Mouse (Mus musculus) adrenal gland, postnatal 0 days (tissue): ENCODE measurements around the gene Galk1. TPM values are rescaled to one million over a fixed set of nuclear protein-coding genes. Genes with fewer than 3 reads are reported as not detected.

ENCODE experiments used
- polyA plus RNA-seq: library from polyadenylated mRNA; unstranded; fragments of >200 nt; fragmentation: Nextera tagmentation; extraction: Ambion mirVana; gene quantifications from 2 replicates; pipeline ENCODE4 v1.2.1, GENCODE M21; 2015

The Galk1 gene
- polyA plus RNA-seq = 111 and 122 TPM in 2 replicates

GRCm38 (mm10) chr11:116012262-116012947, at the start of gene Galk1:
Galk1 (minus strand) TSS chr11:116012719.

GRCm38 (mm10) chr11:116030088-116030897, 17.8 kb upstream of the Galk1 start, which contains the start of gene Unk:
Unk (plus strand) TSS chr11:116030322.

GRCm38 (mm10) chr11:116027756-116028155, 15.2 kb upstream of the Galk1 start, which contains the start of gene H3f3b:
H3f3b (minus strand) TSS chr11:116027962.

GRCm38 (mm10) chr11:115974309-115975082, 38.0 kb downstream of the Galk1 start, which contains the start of gene Itgb4:
Itgb4 (plus strand) TSS chr11:115974709.

Other genes starting within 250 kb of the Galk1 start
- 11.3 and 18.4 TPM in 2 replicates for gene Tmem94, start 247.3 kb downstream of the Galk1 start, polyA plus RNA-seq
- gene Caskin2, start 199.1 kb downstream of the Galk1 start, polyA plus RNA-seq = 10.1 and 12.8 TPM in 2 replicates
- 15.9 and 20.0 TPM in 2 replicates for gene Tsen54, start 198.0 kb downstream of the Galk1 start, polyA plus RNA-seq
- 4.5 and 6.5 TPM in 2 replicates for gene Llgl2, start 188.7 kb downstream of the Galk1 start, polyA plus RNA-seq
- gene Myo15b, start 154.3 kb downstream of the Galk1 start, polyA plus RNA-seq = 0.32 and 1.4 TPM in 2 replicates
- gene Smim5, start 112.8 kb downstream of the Galk1 start, polyA plus RNA-seq = 6.9 and 8.5 TPM in 2 replicates
- gene Smim6, start 100.7 kb downstream of the Galk1 start, polyA plus RNA-seq = 1.3 and 1.4 TPM in 2 replicates
- 41.6 and 42.6 TPM in 2 replicates for gene Sap30bp, start 79.4 kb downstream of the Galk1 start, polyA plus RNA-seq
- 6.3 and 12.8 TPM in 2 replicates for gene Recql5, start 79.2 kb downstream of the Galk1 start, polyA plus RNA-seq
- gene Itgb4, start 38.0 kb downstream of the Galk1 start, polyA plus RNA-seq = 2.2 and 3.0 TPM in 2 replicates
- gene H3f3b, start 15.2 kb upstream of the Galk1 start, polyA plus RNA-seq = 1,269 and 1,294 TPM in 2 replicates
- gene Unk, start 17.6 kb upstream of the Galk1 start, polyA plus RNA-seq = 13.7 and 18.1 TPM in 2 replicates
- gene Unc13d, start 65.2 kb upstream of the Galk1 start, polyA plus RNA-seq = 2.0 TPM in 2 replicates
- gene Wbp2, start 74.3 kb upstream of the Galk1 start, polyA plus RNA-seq = 123 and 155 TPM in 2 replicates
- 23.7 and 29.6 TPM in 2 replicates for gene Trim47, start 114.5 kb upstream of the Galk1 start, polyA plus RNA-seq
- 3.2 and 3.5 TPM in 2 replicates for gene Trim65, start 118.4 kb upstream of the Galk1 start, polyA plus RNA-seq
- gene Mrpl38, start 126.1 kb upstream of the Galk1 start, polyA plus RNA-seq = 52.3 and 86.2 TPM in 2 replicates
- 12.9 and 18.1 TPM in 2 replicates for gene Fbf1, start 155.4 kb upstream of the Galk1 start, polyA plus RNA-seq
- 48.9 and 49.5 TPM in 2 replicates for gene Ten1, start 186.1 kb upstream of the Galk1 start, polyA plus RNA-seq
- gene Acox1, start 186.3 kb upstream of the Galk1 start, polyA plus RNA-seq = 37.2 and 49.8 TPM in 2 replicates
- gene Evpl, start 225.4 kb upstream of the Galk1 start, polyA plus RNA-seq = 1.4 and 1.9 TPM in 2 replicates